Mouse (Mus musculus): ENCODE results near the gene Zfp36. TPM values are rescaled to one million over a fixed set of nuclear protein-coding genes. Genes with fewer than 3 reads are reported as not detected.
"Not testable (repeated sequence)": the region's sequence is repeated elsewhere in the genome, so short reads cannot be mapped to it uniquely, and the experiment has no call there.

Gene Zfp36
- total RNA-seq (2017) = 166 and 198 TPM in 2 replicates

GRCm38 (mm10) chr7:28380237-28381016, at the start of gene Zfp36:
Gene Zfp36, minus strand, starts transcription at chr7:28380253.
- ATAC-seq (replicated peaks in 1 of 2; ENCODE audit: insufficient read depth in 1 of 2, low FRiP score in 2 of 2, low TSS enrichment in 1 of 2, low read depth in 1 of 2, poor library complexity in 2 of 2, severe bottlenecking in 2 of 2) = no peak

- ATAC-seq (replicated peaks in 1 of 2; ENCODE audit: insufficient read depth in 1 of 2, low FRiP score in 2 of 2, low TSS enrichment in 1 of 2, low read depth in 1 of 2, poor library complexity in 2 of 2, severe bottlenecking in 2 of 2) = no peak
Measured at GRCm38 (mm10) chr7:28427738-28428137, 47.7 kb upstream of the Zfp36 start.

DNA sequence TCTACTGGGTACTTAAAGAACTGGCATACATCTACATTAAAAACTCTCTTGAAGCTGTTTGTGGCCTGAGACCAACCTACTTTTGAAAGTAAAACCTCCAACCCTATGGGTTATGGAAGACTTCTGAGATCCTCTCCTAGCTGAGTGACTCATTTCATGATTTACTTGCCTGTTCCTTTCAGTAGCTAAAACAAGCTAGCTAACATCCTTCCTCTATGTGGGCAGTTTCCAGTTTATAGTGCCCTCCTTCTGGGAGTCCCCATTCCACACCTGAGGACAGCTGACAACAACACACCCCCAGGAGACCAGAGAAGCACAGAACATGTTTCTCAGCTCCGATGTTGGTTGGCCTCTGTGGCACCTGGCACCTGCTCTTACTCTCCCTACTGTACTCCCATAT, 43.0 kb upstream of the Zfp36 start:
- no peak for ATAC-seq (replicated peaks in 1 of 2; ENCODE audit: insufficient read depth in 1 of 2, low FRiP score in 2 of 2, low TSS enrichment in 1 of 2, low read depth in 1 of 2, poor library complexity in 2 of 2, severe bottlenecking in 2 of 2)

DNA sequence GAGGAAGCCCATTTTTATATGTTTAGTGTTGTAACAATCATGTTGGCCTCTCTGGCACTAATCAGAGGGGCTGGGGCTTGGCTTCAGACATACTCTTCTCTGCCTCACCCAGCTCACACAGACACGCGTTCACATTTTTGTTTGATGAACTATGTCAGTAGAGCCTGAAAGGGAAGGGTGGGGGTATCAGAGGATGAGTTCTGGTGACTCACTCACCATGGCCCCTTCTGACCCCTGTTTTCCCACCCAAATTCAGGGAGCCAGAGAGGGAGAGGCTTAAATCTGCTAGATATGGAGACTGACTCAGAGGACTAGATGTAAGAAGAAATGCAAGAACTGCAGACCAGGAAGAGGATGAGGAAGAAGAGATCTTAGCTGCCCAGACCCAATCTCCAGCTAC, 39.4 kb upstream of the Zfp36 start:
- ATAC-seq (replicated peaks in 1 of 2; ENCODE audit: insufficient read depth in 1 of 2, low FRiP score in 2 of 2, low TSS enrichment in 1 of 2, low read depth in 1 of 2, poor library complexity in 2 of 2, severe bottlenecking in 2 of 2) = no peak

DNA sequence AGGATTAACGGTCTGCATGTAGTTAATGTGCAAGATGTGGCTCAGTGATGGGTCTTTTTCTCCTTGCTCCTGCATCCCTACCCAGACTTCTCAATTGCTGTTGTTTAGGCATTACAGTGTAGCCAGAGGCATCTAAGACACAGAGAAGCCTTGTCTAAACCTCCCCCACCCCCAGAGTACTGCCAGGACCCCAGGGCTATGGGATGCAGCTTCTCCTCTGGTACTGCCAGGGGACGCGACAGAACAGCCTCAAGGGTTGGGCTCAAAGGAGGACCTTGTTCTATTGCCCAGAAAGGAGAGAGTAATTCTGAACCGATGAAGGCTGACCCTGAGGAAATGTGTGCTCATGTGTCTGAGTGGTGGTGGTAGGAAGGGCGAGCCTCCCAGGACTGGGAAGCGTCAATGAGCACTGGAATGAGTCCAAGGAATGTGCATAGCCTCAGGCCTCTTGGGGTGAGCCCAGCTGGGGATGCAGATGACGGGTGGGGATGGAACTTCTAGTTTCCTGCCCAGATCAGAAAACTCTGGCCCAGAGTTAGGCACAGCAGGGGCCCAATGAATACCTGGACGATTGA, 38.1 kb upstream of the Zfp36 start:
- ATAC-seq (replicated peaks in 1 of 2; ENCODE audit: insufficient read depth in 1 of 2, low FRiP score in 2 of 2, low TSS enrichment in 1 of 2, low read depth in 1 of 2, poor library complexity in 2 of 2, severe bottlenecking in 2 of 2) = no peak

DNA sequence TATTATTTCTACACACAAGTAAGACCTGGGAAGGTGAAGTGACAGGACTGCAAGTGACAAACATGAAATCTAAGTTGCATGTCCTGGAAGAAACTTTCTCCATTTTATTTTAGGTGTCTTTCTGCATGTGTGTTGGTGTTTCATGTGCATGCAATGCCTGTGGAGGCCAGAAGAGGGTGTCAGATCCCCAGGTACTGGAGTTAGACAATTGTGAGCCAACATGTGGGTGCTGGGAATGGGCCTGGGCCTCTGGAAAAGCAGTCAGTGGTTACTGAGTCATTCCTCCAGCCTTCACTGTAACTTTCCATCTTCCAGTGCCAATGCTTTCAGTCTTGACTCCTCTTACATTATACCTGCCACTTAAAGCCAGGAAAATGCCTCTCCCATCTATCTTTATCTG, 37.3 kb upstream of the Zfp36 start:
- no peak for ATAC-seq (replicated peaks in 1 of 2; ENCODE audit: insufficient read depth in 1 of 2, low FRiP score in 2 of 2, low TSS enrichment in 1 of 2, low read depth in 1 of 2, poor library complexity in 2 of 2, severe bottlenecking in 2 of 2)

DNA sequence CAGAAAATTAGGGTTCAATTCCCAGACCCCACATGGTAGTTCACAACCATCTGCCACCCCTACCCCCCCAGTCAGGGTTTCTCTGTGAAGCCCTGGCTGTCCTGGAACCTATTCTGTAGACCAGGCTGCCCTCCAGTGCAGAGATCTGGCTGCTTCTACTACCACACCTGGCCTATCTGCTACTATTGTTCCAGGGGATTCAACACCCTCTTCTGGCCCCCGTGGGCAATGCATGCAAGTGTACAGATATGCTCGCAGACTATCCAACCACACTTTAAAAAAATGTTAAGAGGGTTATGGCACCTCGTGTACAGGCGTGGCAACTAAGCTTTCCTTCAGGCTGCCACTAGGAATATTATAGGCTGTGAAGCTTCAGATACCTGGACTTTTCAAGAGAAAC, 32.8 kb upstream of the Zfp36 start:
- no peak for ATAC-seq (replicated peaks in 1 of 2; ENCODE audit: insufficient read depth in 1 of 2, low FRiP score in 2 of 2, low TSS enrichment in 1 of 2, low read depth in 1 of 2, poor library complexity in 2 of 2, severe bottlenecking in 2 of 2)

DNA sequence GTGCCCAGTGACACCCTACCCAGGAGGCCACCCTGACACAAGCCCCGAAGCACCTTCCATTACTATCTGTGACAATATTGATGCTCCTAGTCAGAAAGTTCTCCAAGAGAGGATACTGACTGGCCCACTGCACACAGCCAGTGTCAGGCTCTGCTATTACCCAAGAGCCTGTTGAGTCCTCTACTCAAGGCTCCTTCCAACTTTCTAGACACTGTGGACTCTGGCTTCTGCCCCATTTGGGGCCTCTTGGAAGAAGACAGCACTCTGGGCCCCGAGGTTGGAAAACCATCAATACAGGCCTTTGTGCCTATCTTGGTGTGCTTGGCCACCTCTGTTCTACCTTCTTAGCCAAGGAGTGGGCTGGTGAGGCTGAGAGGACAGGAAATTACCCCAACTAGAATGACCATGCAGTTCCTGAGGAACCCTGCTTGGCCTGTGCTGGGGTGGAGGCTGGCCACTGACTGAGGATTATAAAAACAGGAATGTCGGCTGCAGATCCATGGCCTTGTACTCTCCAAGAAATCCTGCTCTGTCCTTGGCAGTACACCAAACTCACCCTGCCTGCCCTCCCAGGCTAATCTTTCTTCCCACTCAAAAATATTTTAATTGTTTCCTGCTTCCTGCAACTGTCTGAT, 30.9 kb upstream of the Zfp36 start:
- no peak; a peak in 1 of 4 replicates for ATAC-seq (replicated peaks in 1 of 2; ENCODE audit: insufficient read depth in 1 of 2, low FRiP score in 2 of 2, low TSS enrichment in 1 of 2, low read depth in 1 of 2, poor library complexity in 2 of 2, severe bottlenecking in 2 of 2)

DNA sequence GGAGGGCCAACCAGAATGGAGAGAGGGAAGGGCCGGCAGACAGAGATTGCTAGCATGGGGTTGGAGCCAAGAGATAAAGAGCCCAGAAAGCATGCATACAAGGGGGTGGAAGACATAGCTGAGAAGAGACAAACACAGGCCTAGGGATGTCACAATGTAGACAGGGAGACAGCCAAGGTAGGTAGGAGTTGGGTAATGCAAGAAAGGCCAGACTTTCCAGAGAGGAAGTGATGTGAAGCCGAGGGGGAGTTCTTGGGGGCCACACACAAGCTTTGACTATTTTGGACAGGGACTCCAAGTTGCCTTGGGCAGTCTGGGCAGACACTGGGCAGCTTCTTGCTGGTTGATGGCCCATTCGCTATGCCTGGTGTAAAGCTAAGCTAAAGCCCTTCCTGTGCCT, 21.9 kb upstream of the Zfp36 start:
- no peak for ATAC-seq (replicated peaks in 1 of 2; ENCODE audit: insufficient read depth in 1 of 2, low FRiP score in 2 of 2, low TSS enrichment in 1 of 2, low read depth in 1 of 2, poor library complexity in 2 of 2, severe bottlenecking in 2 of 2)

DNA sequence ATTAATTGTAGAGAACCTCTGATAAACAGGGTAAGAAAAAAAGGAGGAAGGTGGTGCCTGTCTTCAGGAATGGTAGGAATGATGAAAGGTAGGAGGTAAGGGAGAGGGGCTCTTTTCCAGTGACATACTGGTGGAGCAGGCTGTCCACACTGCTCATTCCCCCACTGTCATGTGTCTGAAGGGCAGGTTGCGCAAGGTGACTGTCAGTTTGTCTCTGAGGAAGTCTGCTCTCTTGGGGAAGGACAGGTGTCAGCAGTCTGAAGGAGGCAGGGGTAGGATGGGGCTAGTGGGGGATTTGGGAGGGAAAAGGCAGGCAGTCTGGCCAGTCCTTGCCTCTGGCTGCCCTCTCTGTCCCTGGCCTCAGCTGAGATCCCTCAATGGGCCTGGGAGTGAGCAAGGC, 21.0 kb upstream of the Zfp36 start:
- ATAC-seq (replicated peaks in 1 of 2; ENCODE audit: insufficient read depth in 1 of 2, low FRiP score in 2 of 2, low TSS enrichment in 1 of 2, low read depth in 1 of 2, poor library complexity in 2 of 2, severe bottlenecking in 2 of 2) = peak in 1 of 2 experiments; percentile 21; a peak in 1 of 4 replicates

DNA sequence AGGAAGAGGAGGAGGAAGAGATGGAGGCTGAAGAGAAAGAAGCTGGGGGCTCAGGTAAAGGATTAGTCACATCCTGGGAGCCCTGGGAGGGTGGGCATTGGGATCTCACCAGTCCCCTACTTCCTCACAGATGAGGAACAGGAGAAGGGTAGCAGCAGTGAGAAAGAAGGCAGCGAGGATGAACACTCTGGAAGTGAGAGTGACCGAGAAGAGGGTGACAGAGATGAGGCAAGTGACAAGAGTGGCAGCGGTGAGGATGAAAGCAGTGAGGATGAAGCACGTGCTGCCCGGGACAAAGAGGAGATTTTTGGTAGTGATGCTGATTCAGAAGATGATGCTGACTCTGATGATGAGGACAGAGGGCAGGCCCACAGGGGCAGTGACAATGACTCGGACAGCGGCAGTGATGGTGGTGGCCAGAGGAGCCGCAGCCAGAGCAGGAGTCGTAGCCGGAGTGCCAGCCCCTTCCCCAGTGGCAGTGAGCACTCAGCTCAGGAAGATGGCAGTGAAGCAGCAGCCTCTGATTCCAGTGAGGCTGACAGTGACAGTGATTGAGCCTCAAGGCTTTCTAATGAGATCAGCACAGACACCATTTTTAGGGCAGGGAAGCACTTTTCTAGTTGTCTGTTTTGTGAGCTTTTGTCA, 18.8 kb upstream of the Zfp36 start:
- no peak for ATAC-seq (replicated peaks in 1 of 2; ENCODE audit: insufficient read depth in 1 of 2, low FRiP score in 2 of 2, low TSS enrichment in 1 of 2, low read depth in 1 of 2, poor library complexity in 2 of 2, severe bottlenecking in 2 of 2)

DNA sequence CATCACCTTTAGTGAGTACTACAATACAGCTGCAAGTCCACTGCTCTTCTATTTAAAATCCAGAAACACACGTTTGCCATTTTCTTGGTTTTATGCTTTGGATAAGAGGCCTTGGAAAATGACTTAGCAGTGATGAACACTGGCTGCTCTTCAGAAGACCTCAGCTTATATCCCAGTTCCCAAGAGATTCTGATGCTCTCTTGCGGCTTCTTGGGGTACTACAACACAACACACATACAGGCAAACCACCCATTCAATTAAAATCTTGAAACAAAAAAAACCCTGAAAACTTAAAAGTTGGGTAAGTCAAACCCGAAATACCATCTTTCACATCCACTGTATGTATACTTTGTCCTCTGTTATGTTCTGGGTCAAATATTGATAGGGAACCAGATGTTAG, 17.9 kb upstream of the Zfp36 start:
- no peak for ATAC-seq (replicated peaks in 1 of 2; ENCODE audit: insufficient read depth in 1 of 2, low FRiP score in 2 of 2, low TSS enrichment in 1 of 2, low read depth in 1 of 2, poor library complexity in 2 of 2, severe bottlenecking in 2 of 2)

DNA sequence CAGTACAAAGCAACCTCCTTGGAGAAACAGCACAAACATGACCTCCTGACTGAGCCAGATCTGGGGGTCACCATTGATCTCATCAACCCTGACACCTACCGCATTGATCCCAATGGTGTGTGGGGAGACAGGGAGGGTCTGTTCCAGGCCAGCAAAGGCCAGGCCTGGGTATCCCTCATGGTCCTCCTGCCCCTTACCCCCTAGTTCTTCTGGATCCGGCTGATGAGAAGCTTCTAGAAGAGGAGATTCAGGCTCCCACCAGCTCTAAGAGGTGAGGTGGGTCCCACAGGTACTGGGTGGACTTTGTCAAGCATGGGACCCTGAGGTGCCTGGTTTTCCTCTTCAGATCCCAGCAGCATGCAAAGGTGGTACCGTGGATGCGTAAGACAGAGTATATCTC, 15.4 kb upstream of the Zfp36 start:
- no peak for ATAC-seq (replicated peaks in 1 of 2; ENCODE audit: insufficient read depth in 1 of 2, low FRiP score in 2 of 2, low TSS enrichment in 1 of 2, low read depth in 1 of 2, poor library complexity in 2 of 2, severe bottlenecking in 2 of 2)

DNA sequence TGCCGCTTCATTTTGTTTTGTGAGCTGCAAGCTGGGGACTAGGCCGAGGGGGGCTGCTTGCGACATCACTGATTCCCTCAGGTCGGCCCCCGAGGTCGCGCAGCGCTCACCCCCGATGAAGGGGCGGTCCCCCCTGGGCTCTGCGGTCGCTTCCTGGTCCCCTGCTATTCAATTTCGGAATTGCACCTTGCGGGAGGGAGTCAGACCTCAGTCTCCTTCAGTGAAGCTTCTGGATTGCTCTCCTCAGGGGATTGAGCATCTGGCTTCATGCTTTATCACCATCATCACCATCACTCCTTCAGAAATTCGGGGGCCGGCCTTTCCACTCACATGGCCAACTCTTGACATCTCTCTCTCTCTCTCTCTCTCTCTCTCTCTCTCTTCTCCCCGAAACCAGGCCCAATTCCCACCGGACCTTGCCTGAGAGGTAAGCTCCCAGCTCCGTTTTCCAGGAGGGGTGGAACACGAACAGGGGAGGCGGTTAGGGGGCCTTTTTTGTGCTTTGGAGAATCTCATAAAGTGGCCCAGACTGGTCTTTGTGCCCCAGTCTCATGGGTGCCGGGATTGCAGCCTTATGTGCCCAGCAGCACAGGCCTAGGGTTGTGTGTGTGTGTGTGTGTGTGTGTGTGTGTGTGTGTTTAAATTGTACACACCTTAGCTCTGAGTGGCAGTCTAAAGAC, 13.4 kb upstream of the Zfp36 start:
- ATAC-seq (replicated peaks in 1 of 2; ENCODE audit: insufficient read depth in 1 of 2, low FRiP score in 2 of 2, low TSS enrichment in 1 of 2, low read depth in 1 of 2, poor library complexity in 2 of 2, severe bottlenecking in 2 of 2) = peak; percentile 3 to 15; a peak in 1 of 4 replicates

GRCm38 (mm10) chr7:28392429-28393271, 12.6 kb upstream of the Zfp36 start, which contains the start of the genes Med29 and Paf1:
Gene Med29, minus strand, starts transcription at chr7:28392708.
Gene Paf1, plus strand, starts transcription at chr7:28392951.
- ATAC-seq (replicated peaks in 1 of 2; ENCODE audit: insufficient read depth in 1 of 2, low FRiP score in 2 of 2, low TSS enrichment in 1 of 2, low read depth in 1 of 2, poor library complexity in 2 of 2, severe bottlenecking in 2 of 2) = peak; percentile 97 to 98

DNA sequence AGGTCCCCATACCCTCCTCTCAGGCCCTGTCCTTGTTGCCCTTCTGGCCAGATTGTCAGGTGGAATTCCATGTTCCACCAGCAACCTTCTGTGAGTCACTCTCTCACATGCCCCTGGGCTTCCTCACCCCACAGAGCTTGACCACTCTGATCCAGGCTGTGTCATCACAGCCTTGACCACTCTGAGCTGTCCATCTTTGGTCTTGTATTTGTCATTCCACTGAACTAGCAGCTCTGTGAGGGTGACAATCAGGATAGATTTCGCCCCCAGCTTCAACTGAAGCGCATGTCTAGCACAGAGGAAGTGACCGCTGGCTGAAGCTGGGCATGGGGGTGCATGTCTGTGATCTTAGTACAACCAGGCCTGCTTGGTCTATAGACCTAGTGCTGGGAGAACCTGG, 10.3 kb upstream of the Zfp36 start:
- ATAC-seq (replicated peaks in 1 of 2; ENCODE audit: insufficient read depth in 1 of 2, low FRiP score in 2 of 2, low TSS enrichment in 1 of 2, low read depth in 1 of 2, poor library complexity in 2 of 2, severe bottlenecking in 2 of 2) = no peak

- ATAC-seq (replicated peaks in 1 of 2; ENCODE audit: insufficient read depth in 1 of 2, low FRiP score in 2 of 2, low TSS enrichment in 1 of 2, low read depth in 1 of 2, poor library complexity in 2 of 2, severe bottlenecking in 2 of 2) = not testable (repeated sequence)
Measured at GRCm38 (mm10) chr7:28387384-28387783, 7.3 kb upstream of the Zfp36 start.
